Mouse (Mus musculus) heart, postnatal 0 days (tissue): ENCODE data around the gene Smchd1.

Experiments
- CTCF ChIP-seq: IDR thresholded peaks from 2 replicates; pipeline ENCODE4 v1.5.1; 2016; ENCODE audit warnings: antibody characterized with exemption, control low read depth, low read depth
- EP300 ChIP-seq: IDR thresholded peaks from 2 replicates; pipeline ENCODE4 v1.6.1; 2016; ENCODE audit warnings: antibody characterized with exemption, low read depth

- TF ChIP-seq CTCF, result no peak
- no peak for TF ChIP-seq EP300
Measured at GRCm38 (mm10) chr17:71307251-71307790, 167.8 kb downstream of the Smchd1 start.
